In genomic region chr15:89378831-89379401, GRCm38 (mm10) we compare ENCODE assay signal across 9 mouse cellular contexts. TPM values are rescaled to one million over a fixed set of nuclear protein-coding genes. Genes with fewer than 3 reads are reported as not detected.
A peak's percentile ranks its signal among the peaks of the same experiment; 100 is the strongest.
DNase-seq lines count a peak whose midpoint lies in the region; ATAC-seq and TF ChIP-seq lines count a peak whose summit lies in the region.
"Had no signal": no experiment of that assay in that cellular context is flagged by ENCODE, and none has a peak within 500 bp of the region (broad histone marks: within the 10 kb centered on the region; RNA-seq: fewer than 3 reads in every experiment).

Gene Odf3b (minus strand): TSS chr15:89379282.

- H3K27ac ChIP-seq in gastrocnemius, adult 2 months = peak within 1 kb of the TSS; percentile 83
- H3K27ac ChIP-seq in embryonic facial prominence, embryonic 13.5 days = no peak within 1 kb of the TSS
- peak within 1 kb of the TSS; percentile 68 for H3K27ac ChIP-seq in limb, embryonic 10.5 days
- no peak within 1 kb of the TSS for H3K27ac ChIP-seq in midbrain, embryonic 12.5 days (replicated peaks)

- peaks cover 32% of the 10 kb centered on the region for H3K4me1 ChIP-seq in embryonic facial prominence, embryonic 13.5 days
- H3K4me1 ChIP-seq in limb, embryonic 10.5 days = peaks cover 44% of the 10 kb centered on the region
- peaks cover 20% of the 10 kb centered on the region for H3K4me1 ChIP-seq in midbrain, embryonic 12.5 days

- DNase-seq in gastrocnemius, adult 2 months = no peak
- DNase-seq in gastrocnemius, postnatal 36 days = no peak
- DNase-seq in heart, postnatal 36 days = peak; percentile 57 to 63
- peak; percentile 66 for DNase-seq in limb, embryonic 10.5 days (ENCODE audit: low spot score)
- DNase-seq in urinary bladder, postnatal 10 days (ENCODE audit: low spot score) = no peak
- no peak for DNase-seq in urinary bladder, adult 18-20 months (ENCODE audit: low spot score in 2 of 2)

- ATAC-seq in embryonic facial prominence, embryonic 13.5 days (ENCODE audit: insufficient number of reproducible peaks, insufficient read depth, low FRiP score, low TSS enrichment, low read depth) = no peak
- ATAC-seq in midbrain, embryonic 12.5 days (ENCODE audit: low FRiP score, low read depth) = no peak

- WGBS in embryonic facial prominence, embryonic 13.5 days = under 1% methylated on average over 33 of the region's 33 CpGs
- WGBS in limb, embryonic 10.5 days = under 1% methylated on average over 33 of the region's 33 CpGs
- WGBS in midbrain, embryonic 12.5 days = under 1% methylated on average over 33 of the region's 33 CpGs

- peak within 1 kb of the TSS; percentile 71 for H3K4me3 ChIP-seq in gastrocnemius, adult 2 months
- H3K4me3 ChIP-seq in embryonic facial prominence, embryonic 13.5 days = peak within 1 kb of the TSS; percentile 43
- H3K4me3 ChIP-seq in limb, embryonic 10.5 days = peak within 1 kb of the TSS; percentile 55
- peak within 1 kb of the TSS; percentile 39 for H3K4me3 ChIP-seq in midbrain, embryonic 12.5 days

- intact Hi-C loops in gastrocnemius, adult 2 months (cut with DNase I) = no loop called here
- intact Hi-C loops in gastrocnemius, postnatal 36 days (cut with DNase I) = no loop called here
- intact Hi-C loops in heart, postnatal 36 days (cut with DNase I) = loop anchor here (5.0 kb wide), 1 partner anchor 88 kb away; no protein-coding TSS in a partner anchor

- H3K9ac ChIP-seq in embryonic facial prominence, embryonic 13.5 days = peak within 1 kb of the TSS; percentile 61
- peak within 1 kb of the TSS; percentile 52; the same call in 1 of the 2 replicates for H3K9ac ChIP-seq in midbrain, embryonic 12.5 days (replicated peaks)

- TF ChIP-seq CTCF in gastrocnemius, adult 2 months (IDR thresholded peaks at IDR 0.05) = no peak

- H3K4me2 ChIP-seq in embryonic facial prominence, embryonic 13.5 days = peak within 1 kb of the TSS; percentile 72
- H3K4me2 ChIP-seq in midbrain, embryonic 12.5 days (replicated peaks) = peak within 1 kb of the TSS; percentile 63

- peaks cover 65% of the 10 kb centered on the region for H3K27me3 ChIP-seq in embryonic facial prominence, embryonic 13.5 days
- peaks cover 62% of the 10 kb centered on the region for H3K27me3 ChIP-seq in limb, embryonic 10.5 days (ENCODE audit: low read depth, poor library complexity, severe bottlenecking)
- H3K27me3 ChIP-seq in midbrain, embryonic 12.5 days = peaks cover 58% of the 10 kb centered on the region

- no peaks in the 10 kb centered on the region for H3K9me3 ChIP-seq in embryonic facial prominence, embryonic 13.5 days
- no peaks in the 10 kb centered on the region for H3K9me3 ChIP-seq in limb, embryonic 10.5 days (replicated peaks)
- no peaks in the 10 kb centered on the region for H3K9me3 ChIP-seq in midbrain, embryonic 12.5 days

- H3K36me3 ChIP-seq in embryonic facial prominence, embryonic 13.5 days = no peaks in the 10 kb centered on the region
- H3K36me3 ChIP-seq in limb, embryonic 10.5 days = no peaks in the 10 kb centered on the region
- no peaks in the 10 kb centered on the region for H3K36me3 ChIP-seq in midbrain, embryonic 12.5 days

RNA-seq across cellular contexts. Expression of gene Odf3b, which starts in this region (rescaled TPM):
- total RNA-seq in gastrocnemius, adult 2 months (2021) = under 1 TPM; 0.38 to 0.53 TPM
- under 1 TPM; 0.42 to 0.87 TPM for total RNA-seq in gastrocnemius, postnatal 36 days (2021)
- 0.54 and 0.93 TPM in 2 replicates for polyA plus RNA-seq in embryonic facial prominence, embryonic 13.5 days (2015; fragmentation: Nextera tagmentation; extraction: Ambion mirVana)
- under 1 TPM; 0.97 to 0.98 TPM for total RNA-seq in heart, postnatal 36 days (2021)
- 0.39 and 0.53 TPM in 2 replicates for polyA plus RNA-seq in limb, embryonic 10.5 days (2016; fragmentation: Nextera tagmentation; extraction: Ambion mirVana)
- polyA plus RNA-seq in midbrain, embryonic 12.5 days (2016; fragmentation: Nextera tagmentation; extraction: Ambion mirVana) = 0.51 and 1.2 TPM in 2 replicates
- total RNA-seq: CH12.LX had no signal

Comparison
In these comparisons a context has a peak if more than half of its experiments do, and no peak if none do; other contexts are left out.
1. Peak in DNase-seq in heart, postnatal 36 days; RNA of the gene not detected or under 1 TPM.
2. Peak in DNase-seq, H3K4me3 ChIP-seq and H3K27ac ChIP-seq in limb, embryonic 10.5 days; RNA of the gene not detected or under 1 TPM.